Mouse (Mus musculus) cerebellum, adult 9-10 months (tissue): Measurements from ENCODE around the gene Bcl2l2.

Experiments used
- DNase-seq: peaks from one replicate; pipeline ENCODE4 v3.0.0; 2022

Bcl2l2 gene

DNA sequence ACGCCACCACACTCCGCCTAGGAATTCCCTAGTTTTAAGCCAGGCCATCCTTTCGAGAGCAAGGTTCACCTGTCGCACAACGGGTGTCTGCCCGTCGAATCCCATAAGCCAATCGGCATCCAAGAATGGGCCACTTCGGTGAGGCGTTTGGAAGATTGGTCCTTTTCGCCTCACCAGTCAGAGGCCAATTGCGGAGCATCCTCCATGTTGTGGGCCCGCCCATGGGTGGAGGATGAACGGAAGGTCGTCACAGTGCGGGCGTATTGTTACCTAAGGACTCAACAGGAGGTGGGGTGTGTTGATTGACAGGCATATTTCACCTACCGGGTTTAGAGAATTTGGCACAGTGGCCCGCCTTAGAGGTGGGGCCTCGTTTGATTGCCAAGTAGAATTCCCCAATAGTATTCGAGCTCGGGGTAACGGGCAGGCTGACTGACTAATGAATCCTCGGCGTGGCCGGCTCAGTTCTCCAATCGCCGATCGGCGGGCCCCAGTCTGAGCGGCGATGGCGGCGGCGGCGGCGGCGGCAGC lies 10.5 kb downstream of the Bcl2l2 start:
- peak; percentile 100 for DNase-seq

GRCm38 (mm10) chr14:54894296-54895151 lies 11.3 kb downstream of the Bcl2l2 start:
- peak; percentile 69 for DNase-seq

DNA sequence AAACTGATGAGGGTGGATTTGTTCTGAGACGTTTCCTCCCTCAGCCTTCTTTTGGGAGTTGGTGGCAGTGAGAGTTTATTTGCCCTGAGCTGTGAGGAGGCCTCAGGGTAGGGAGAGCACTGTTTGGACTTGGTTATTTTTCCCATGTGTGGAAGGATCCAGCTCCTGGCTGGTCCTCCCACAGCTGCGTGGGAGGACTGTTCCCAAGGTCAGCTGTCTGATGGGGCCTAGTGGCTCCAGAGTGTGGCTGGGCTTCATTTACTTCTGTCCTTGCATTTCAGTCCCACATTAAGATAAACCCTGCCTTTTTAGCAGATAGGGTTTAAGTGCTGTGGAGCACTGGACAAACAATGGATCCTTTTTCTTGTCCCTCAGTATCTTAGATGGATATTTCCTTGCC lies 14.3 kb downstream of the Bcl2l2 start:
- DNase-seq: no peak

DNA sequence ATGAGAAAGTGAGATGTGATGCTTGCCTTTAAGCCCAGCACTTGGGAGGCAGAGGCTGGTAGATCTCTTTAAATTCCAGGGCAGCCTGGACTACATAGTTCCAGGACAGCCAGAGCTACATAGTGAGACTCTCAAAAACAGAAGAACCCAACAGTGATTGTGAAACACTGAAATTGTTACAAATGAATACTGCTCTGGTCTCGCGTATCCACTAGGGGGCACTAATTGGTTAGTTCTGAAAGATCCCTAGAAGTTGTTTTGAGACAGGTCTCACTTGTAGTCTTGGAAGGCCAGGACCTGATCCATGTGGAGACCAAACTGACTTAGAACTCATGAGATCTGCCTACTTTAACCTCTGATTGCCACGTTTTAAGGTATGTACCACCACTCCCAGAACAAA lies 17.2 kb downstream of the Bcl2l2 start:
- DNase-seq: peak; percentile 88

- DNase-seq: no peak
These were observed 20.5 kb downstream of the Bcl2l2 start for GRCm38 (mm10) chr14:54903641-54904040.

DNA sequence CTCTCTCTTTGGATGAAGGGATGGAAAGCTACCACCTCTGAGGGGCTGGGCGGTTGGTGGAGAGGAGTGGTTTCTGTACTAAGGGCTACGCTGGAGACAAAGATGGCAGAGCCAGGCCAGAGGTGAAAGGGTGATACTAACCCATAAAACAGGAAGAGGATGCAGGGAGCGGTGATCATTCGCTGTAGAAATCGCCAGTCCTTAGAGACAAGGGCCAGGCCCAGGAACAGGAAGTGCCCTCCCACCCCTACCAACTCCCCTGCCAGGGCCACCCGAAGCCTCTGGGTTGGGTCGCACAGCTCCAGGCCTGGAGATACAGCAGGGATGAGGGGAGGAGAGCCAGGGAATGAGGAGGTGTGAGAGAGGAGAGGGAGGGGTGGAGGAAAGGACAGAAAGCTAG lies 25.5 kb downstream of the Bcl2l2 start:
- DNase-seq: no peak

DNA sequence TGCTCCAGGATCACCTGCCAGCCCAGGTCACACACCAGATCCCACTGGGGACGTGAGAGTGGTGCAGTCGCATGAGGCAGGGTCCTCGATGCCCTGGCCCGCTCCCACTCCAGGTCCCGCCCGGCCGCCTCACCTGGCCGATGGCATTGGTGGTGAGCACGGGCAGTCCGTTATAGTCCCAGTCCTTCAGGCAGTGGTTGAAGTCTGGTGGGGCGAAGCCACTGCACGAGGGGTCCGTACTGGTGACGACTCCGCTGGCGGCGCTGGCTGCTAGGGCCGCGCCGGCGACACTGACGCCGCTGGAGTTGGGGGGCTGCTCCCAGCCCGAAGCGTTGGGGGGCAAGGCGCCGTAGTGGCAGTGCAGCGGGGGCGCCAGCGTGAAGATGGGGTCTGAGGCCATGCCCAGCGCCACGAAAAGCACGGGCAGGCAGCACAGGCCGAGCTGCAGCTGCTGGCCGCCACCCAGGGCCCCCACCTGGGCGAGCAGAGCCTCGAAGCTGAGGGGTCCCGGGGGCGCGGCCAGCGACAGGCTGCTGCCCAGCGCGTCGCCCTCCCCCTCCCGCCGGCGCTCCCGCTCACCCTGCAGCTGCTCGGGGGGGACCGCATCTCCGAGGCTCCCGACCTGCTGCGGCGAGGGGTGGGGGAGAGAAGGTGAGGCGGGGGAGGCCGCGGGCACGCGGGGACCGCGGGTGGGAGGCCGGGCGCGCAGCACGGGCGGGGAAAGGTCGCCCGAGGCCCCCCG lies 29.1 kb downstream of the Bcl2l2 start:
- peak; percentile 38 for DNase-seq

GRCm38 (mm10) chr14:54912886-54913285 lies 29.7 kb downstream of the Bcl2l2 start, which contains the start of gene Slc22a17:
Gene Slc22a17, minus strand, starts transcription at chr14:54913132.
- DNase-seq: peak; percentile 83

DNA sequence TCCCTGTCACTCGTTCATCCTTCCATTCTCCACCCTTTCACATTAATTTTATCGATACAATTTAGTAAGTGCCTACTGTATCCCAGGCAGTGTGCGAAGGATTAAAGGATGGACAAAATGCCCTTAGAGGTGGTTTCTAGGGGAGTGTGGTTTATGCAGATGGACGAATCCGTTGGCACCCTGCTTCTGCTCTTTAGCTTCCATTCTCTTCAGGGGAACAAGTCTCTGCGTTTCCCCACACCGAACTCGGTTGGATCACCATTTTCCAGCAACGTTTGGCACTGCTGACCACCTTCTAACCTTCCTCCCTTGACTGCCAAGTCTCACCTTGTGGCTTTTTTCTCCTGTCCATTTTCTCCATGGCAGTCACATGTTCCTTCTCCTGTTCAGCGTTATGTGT lies 30.2 kb downstream of the Bcl2l2 start:
- DNase-seq: peak; percentile 57

GRCm38 (mm10) chr14:54920076-54920685 lies 37.0 kb downstream of the Bcl2l2 start:
- no peak for DNase-seq

DNA sequence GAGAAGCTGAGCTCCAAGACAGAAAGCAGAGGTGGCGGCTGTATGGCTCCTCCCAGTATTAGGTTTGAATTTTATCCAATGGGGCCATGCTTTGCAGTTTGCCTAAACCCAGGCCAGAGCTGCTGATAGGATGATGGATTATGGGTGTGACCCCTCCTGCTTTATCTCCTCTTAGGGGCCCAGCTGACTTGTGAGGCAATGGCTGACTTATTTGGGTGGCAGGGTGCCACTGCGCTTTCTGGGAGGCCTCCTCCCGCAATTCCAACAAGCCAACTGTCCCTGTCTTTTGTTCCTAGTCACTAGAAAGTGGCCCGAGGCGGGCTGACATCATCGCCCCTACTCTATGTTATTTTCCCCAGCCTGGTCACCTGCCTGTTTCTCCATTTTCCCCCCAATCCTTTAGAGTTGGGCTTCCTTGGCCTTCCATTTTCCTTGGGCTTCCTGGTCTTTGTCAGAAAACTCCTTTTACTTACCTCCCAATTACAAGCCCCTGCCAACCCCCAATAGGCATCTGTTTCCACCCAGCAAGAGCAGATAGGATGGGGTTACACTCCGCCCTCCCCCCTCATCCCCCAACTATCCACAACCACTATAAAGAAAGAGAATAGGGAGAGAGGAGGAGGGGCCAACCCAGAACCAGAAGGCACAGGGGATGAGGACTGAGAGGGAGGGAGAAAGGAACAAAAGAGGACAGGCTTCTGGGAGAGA lies 41.6 kb downstream of the Bcl2l2 start:
- DNase-seq: no peak

GRCm38 (mm10) chr14:54925349-54926342 lies 42.5 kb downstream of the Bcl2l2 start, which contains the start of gene Efs:
Gene Efs, minus strand, starts transcription at chr14:54926126.
- DNase-seq: peak; percentile 50

DNA sequence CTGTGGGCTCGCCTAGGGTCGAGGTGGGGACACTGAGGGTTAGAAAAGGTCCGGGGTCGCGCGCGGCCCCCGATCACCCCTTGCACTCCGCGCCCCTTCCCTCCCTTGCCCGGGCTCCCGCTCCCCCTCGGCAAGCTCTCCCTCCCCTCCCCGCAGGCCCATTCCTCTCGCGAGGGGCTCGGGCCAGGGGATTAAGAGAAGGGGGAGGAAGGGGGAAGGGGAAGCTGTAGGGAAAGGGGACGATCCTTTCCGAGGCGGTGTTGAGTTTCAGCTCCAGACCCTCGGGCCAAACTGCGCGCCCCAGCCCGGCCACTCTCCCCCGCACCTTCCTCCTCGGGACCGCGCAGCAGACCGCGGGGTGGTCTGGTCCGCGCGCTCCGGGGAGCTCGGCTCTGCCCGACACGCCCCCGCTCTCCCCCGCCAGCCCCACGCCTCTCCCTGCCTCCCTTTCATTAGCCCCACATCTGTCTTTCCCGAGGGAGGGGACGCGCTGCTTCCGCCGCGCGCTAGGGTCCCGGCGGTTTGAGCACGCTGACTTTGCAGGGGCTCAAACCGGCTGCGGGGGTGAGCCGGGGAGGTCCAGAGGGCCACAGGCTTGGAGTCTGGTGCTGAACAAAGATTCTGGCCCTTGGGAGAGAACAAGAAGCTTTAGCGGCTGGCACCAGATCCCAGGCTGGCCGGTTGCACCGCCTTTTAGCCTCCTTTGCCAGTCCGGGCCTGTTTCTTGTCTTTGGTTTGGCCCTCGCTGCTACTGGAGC lies 43.4 kb downstream of the Bcl2l2 start:
- DNase-seq: no peak

GRCm38 (mm10) chr14:54927296-54927695 lies 44.1 kb downstream of the Bcl2l2 start:
- DNase-seq: no peak

DNA sequence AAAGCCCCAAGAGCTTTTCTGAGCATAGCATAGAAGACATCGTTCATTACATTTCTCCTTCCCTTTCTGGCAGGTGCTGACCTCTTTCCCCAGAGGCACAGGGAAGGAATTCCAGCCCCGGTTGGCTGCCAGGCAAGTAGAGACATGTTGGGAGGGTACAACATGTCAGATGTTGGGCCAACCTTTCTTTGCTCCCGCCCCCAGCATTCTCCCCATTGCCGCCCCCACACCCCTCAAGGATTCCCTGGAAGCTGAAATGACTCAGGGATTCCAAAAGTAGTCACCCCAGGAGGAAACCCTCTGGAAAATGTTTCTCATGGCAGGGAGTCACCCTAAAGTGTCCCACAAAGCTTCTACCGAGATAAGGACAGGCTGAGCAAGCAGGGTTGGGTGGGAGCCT lies 46.6 kb downstream of the Bcl2l2 start:
- no peak for DNase-seq

DNA sequence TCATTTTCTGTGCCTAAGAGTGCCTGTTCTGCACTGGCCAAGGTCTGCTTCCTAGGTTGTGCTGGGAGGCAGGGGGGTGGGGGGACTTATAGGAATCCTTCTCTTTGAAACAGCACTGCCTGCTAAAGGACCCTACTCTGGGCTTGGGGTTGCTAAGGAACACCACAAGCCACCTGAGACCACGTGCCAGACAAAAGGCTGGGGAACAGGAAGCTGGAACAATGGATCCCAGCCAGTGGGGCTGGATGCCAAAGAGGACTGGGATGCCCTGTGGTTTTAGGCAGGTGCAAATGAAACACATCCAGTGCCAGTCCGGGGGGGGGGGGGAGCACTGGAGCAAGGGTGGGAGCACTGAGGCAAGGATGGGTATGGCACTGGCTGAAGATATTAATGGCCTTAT lies 47.3 kb downstream of the Bcl2l2 start:
- no peak for DNase-seq

DNA sequence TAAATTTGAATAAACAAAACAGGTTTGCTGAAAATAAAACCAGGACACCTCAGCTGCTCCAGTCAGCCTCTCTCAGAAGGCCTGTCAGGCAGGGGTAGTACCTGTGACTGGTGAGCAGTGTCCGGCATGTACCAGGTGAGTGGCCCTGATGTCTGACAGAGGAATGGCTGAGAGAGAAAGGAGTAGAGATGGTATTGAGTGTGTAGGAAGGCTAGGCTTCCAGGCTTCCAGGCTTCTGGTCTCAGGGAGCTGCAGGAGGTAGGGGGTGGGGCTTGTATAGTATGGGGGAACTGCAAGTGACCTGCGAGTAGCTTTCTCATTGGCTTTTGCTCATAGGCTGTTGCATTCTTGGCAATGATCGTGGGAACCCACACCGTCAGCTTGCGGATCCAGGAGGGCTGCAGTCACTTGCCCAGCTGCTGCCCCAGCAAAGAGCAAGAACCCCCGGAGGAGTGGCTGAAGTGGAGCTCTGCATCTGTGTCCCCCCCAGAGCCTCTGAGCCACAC lies 49.5 kb downstream of the Bcl2l2 start, which contains the start of gene Il25:
TSS of gene Il25 (plus strand) at position 51 of the 506 bp plus-strand sequence.
- no peak for DNase-seq

DNA sequence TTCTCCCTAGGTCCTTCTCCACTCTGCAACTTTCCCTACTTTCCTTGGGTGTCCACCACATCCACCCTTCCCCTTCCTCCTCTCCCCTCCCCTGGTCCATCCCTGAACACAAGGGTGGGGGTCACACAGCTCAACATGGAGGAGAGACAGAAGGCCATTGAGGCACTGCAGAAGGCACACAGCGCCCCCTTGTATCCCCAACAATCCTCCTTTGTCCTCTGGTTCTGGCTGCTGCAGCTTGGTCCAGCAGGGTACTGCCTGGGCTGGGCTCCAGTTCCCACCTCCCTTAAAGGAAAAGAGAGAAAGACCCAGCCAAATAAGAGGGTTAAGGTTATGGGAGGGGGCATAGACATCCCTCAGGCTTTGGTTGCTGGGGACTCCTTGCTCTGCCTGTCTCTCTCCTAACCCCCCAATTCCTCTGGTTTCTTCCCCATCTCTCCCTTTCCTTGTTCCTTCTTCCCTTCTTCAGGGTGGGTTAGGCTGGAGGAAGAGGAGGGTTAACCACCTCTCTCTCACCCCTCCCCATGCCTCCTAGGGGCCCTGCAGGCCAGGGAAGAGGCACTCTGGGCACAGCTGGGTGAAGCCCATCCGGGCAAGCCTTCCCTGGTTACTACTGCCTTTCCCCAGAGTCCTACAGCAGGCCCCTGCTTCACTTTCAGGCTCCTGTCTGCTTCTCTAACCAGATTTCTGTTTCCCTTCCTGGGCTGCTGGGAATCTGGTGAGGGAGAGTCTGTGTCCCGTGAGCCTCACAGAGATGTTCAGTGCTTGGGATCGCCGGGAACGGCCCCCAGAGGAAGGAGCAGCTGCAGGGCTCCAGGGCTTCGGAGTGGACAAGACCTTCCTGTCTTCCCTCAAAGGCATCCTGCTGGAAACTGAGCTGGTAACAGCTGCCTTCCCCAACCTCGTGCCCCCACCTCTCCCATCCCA lies 53.0 kb downstream of the Bcl2l2 start, which contains the start of gene Cmtm5:
TSS of gene Cmtm5 (plus strand) at position 358 of the 927 bp plus-strand sequence.
- peak; percentile 50 for DNase-seq

GRCm38 (mm10) chr14:54936831-54937160 lies 53.6 kb downstream of the Bcl2l2 start:
- no peak for DNase-seq
